Mouse (Mus musculus) A20 (cell line): ENCODE measurements around the gene Enpp7.

Source experiments
- DNase-seq: peaks from one replicate; pipeline ENCODE4 v3.0.0-alpha.2; 2011; ENCODE audit warnings: low read depth, low spot score

Enpp7 gene

GRCm38 (mm10) chr11:118997182-118997581 lies 9.2 kb downstream of the Enpp7 start:
- DNase-seq = no peak

DNA sequence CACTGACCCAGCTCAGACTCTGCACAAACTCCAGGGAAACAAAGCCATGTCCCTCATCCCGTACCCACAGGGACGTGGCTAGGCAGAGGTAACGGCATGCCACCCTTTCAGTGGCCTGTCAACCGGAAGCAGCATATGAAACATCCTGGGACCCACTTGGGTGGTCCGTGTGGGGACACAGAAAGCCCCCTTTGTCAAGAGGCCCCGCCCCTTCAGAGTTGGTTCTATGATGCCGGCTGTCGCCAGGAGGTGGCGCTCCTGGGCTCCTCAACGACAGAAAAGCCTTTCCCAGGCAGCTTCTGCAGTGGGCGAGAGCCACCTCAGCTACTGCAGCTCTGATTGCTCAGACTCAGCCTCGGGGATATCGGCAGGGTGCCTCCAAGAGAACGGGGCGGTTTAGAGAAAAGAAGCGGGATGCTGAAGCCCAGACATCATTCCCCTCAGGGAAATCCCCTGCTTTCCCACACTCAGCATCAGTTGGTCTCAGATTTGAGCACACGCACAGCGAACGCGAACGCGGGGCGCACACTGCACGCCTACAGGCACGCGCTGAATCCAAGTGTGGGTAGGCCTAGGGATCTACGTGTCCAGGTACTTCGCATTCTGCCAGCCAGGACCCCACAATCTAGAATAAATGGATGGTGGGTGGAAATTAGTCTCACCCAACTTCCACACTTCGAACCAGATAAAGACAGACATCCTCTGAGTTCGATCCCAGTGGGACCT lies 10.7 kb downstream of the Enpp7 start:
- peak; percentile 75 for DNase-seq

DNA sequence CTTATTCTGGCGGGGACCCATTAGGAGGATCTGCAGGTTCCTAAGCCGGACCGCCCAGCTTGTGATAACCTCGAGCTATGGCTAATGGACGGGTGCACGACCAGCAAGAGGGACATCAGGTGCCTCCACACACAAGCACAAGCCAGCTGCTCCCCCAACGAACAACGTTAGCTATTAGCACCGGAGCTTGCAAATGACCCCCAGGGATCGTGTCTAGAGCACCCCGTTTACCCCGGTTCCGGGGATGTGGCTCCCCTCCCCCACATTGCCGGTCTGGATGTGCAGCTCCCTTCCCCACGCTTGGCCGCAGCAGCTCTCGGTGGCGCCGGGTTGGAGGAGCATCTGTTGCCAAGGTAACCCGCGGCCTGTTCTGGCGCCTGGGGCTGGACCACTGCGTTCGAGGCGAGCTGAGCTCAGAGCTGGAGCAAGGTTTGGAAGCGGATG lies 11.4 kb downstream of the Enpp7 start:
- DNase-seq = no peak

- peak; percentile 12 for DNase-seq
Measured at GRCm38 (mm10) chr11:119000877-119001276, 12.9 kb downstream of the Enpp7 start.

- no peak for DNase-seq
Measured at GRCm38 (mm10) chr11:119001493-119002128, 13.6 kb downstream of the Enpp7 start.

DNA sequence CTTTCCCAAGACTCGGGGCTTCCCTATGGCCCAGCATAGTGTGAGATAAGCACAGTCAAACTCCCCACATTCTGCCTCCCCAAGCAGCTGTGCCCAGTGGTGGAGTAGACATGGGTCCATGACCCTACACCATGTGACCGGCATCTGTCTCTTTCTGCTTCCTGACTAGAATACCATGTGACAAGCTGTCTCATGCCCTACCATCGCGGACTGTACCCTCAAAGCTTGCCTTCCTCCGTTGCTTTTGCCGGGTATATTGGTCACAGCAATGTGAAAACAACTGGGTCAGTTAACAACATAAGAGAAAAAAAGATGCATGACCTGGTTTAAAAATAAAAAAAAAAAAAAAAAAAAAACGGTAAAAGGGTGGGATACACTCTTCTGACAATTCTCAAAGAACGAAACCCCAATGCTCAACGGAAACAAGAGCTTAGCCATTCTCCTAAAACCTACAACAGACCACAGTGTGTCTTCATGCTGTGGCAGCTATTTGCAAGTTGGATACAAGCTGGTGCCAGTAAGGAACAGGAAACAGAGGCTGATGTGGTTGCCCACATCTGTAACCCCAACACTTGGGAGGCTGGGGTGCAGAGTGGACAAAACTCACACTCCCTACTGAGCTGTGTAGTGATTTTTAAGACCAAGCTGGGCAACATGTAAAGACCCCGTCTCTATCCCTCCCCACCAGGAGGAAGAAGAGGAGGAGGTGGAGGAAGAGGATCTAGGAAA lies 17.7 kb downstream of the Enpp7 start:
- DNase-seq = no peak

DNA sequence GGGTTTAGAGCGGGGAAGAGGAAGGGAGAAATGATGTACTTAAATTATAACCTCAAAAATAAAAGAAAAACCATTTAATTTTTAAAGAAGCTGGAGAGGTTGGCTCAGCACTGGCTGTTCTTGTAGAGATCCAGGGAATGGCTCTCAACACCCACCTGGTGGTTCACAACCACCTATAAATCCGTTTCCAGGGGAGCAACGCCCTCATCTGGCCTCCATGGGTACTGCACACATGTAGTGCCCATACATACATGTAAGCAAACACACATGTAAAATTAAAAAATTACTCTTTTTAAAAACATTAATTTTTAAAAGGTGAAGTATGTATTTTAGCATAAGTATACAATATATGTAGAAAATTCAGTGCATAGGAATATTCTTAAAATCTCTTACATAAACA lies 18.5 kb downstream of the Enpp7 start:
- no peak for DNase-seq

- no peak for DNase-seq
Measured at GRCm38 (mm10) chr11:119007461-119008456, 19.8 kb downstream of the Enpp7 start.

GRCm38 (mm10) chr11:119014455-119014854 lies 26.5 kb downstream of the Enpp7 start:
- no peak for DNase-seq

GRCm38 (mm10) chr11:119017506-119017905 lies 29.5 kb downstream of the Enpp7 start:
- DNase-seq = no peak

DNA sequence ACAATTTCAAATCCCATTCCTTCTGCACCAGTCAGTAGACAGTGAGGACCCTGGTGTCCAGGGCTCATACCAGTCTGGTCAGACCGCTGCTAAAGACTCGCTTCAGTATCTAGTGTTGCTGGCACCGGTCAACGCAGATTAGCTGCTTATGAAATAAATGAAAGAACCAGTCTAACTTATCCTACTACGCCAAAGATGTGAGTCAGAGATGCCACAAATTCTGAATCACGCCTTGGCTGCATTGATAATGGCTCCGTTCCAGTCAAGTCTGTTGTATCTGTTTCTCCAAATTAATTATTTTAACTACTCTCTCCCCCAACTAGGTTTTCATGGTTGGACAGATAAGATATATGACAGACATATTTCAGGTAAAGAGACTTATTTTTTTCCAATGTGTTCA lies 33.2 kb downstream of the Enpp7 start:
- no peak for DNase-seq

DNA sequence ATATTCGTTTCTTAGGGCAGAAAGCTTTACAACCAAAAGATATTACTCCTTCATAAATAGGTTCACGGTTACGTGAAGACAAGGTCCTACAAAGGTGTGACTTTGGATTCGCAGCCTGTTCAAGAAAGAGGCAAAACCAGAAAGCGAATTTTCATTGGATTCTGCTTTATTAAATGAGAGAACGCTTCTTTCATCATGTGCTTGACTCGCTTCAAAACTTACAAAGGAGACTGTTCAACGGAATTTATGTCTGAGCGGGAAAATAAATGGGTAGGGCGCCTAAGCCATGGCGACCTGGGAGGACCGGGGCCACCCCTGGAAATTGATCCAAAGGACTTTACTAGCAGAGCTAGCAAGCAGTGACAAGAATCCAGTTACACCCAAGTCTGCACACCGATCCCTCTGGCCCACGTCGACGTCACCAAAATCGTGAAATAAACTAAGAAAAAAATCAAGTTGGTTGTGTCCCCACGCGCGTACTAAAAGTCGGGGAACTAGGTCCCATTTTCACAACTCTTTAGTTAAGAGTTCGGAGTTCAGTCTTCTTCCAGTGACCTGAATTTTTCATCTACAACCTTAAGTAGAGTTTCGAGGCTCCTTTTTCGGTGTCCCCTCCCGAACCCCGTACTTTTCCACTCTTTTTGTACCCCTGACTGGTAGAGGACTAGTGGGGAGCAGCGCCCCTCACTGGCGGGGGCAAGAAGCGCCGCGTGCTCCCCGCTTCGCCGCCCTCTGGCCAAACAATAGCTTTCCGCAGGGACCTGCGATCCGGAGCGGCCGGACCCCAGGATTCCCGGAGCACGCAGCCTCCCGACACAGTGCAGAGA lies 34.3 kb downstream of the Enpp7 start:
- no peak for DNase-seq

- DNase-seq = peak; percentile 91
Measured at GRCm38 (mm10) chr11:119022895-119023615, 35.1 kb downstream of the Enpp7 start, which contains the start of gene Cbx2. Gene Cbx2 (plus strand): TSS chr11:119022962.

- DNase-seq = no peak
Measured at GRCm38 (mm10) chr11:119023616-119023980, 35.6 kb downstream of the Enpp7 start.

DNA sequence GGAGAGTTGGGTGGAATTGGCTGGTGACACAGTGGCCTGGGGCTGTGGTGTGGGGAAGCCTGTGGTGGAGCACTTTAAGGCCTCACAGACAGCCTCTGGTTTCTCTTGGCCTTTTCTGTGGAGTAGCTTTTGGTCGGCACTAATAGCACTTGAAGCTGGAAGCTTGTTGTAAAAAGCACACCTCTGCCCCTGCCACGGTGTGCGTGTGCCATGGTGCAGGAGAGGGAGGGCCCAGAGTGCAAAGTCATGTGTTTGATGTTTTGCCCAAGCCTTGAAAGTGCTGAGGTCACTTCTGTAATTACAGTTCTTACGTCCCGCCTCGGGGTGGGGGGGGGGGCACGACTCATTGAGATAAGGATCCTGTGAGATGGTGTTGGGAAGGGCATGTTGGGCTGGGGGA lies 36.3 kb downstream of the Enpp7 start:
- DNase-seq = no peak

- DNase-seq = no peak
Measured at GRCm38 (mm10) chr11:119026203-119026602, 38.2 kb downstream of the Enpp7 start.

DNA sequence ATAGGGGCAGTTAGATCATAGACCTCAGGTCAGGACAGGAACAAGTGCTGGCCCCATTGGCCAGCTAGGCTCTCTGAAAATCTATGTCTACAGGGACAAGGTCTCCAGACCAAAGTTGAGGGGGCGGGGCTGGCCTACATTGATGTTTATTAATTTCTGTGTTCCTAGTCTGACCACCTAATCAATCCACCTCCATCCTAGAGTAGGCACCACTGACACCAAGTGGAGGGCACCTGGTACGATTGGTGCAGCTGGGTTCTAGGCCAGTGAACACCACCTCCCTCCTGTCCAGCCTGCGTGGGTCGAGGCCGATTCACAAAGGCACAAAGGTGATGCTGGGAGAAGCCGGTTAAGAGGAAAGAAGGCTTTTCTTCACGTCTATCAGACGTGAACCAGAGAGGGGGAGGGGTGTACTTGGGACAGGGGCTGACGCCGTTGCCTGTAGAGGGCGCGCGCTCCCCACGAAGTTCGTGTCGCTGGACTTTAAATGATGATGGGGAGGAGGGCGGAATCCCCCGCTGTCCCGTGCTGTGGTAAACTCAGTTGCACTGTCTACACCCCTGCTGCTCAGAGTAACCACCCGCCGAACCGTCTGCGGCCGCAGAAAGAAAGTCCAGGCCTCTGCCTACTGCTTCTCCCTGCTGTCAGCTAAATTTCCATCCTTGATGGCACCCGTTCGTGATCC lies 46.0 kb downstream of the Enpp7 start:
- peak; percentile 90 for DNase-seq

DNA sequence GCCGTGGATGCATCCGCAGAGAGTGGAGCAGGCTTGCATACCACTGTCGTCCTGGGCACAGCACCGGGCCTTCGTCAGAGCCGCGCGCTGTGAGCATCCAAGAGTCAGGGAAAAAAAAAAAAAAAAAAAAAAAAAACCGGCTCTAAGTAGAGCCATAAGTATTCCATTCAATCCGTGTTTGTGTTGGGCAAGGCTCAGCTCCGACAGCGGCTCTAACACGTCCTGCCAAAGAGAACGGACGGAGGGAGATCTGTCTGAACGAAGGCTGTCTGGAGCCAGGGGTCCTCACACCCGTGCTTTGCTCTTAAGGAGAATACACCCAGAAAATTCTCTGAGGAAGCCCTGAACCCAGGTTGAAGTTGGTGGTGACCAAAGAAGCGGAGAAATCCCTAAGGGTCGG lies 46.6 kb downstream of the Enpp7 start:
- DNase-seq = no peak

DNA sequence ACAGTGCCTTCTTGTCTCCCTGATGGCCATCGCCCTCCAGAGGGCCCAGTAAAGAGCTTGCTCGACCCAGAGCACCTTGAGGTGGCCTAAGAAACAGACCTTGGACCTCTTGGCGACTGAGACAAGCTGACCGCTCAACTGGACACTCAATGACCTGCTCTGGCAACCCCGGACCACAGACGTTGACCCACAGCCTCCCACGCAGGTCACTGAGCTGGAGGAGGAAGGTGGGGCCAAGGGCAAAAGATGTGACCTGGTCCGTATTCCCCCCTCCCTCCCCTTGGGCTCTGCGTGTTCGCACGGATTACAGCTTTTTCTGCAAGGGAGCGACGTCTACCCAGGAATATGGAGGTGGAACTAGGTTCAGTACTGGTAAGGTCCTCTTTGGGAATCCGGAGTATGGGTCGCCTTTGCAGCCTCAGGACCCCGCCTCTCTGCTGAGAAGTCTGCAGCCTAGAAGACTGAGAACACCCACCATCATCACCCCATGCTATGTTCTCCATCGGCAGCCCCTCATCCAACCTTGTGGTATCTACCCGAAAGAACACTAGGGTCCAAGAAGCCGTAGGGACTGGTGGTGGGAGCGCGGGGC lies 47.2 kb downstream of the Enpp7 start:
- DNase-seq = no peak
